Mouse (Mus musculus) cortical plate, adult 2 months (tissue): ENCODE results near the gene Crxos. TPM values are rescaled to one million over a fixed set of nuclear protein-coding genes. Genes with fewer than 3 reads are reported as not detected.

ENCODE experiments used
- H3K27ac ChIP-seq: fragments of 200-500 bp; 2 replicates; pipeline ENCODE4 v1.5.1; 2012; ENCODE audit warnings: low read length, control low read depth, inconsistent platforms; ENCODE audit not compliant: insufficient read depth
- H3K4me1 ChIP-seq: fragments of 200-500 bp; 2 replicates; pipeline ENCODE4 v1.6.1; 2011; ENCODE audit warnings: low read length; ENCODE audit not compliant: control insufficient read depth, insufficient read depth
- H3K4me3 ChIP-seq: fragments of 200-500 bp; 2 replicates; pipeline ENCODE4 v1.5.1; 2011; ENCODE audit warnings: mild to moderate bottlenecking, low read length, control low read depth; ENCODE audit not compliant: insufficient read depth
- CTCF ChIP-seq: fragments of 200-500 bp; IDR thresholded peaks from 2 replicates; pipeline ENCODE4 v1.5.1; 2011; ENCODE audit warnings: mild to moderate bottlenecking, control low read depth, low read length; ENCODE audit not compliant: insufficient read depth; ENCODE audit errors: extremely low read depth
- POLR2A ChIP-seq: fragments of 200-500 bp; IDR thresholded peaks from 2 replicates; pipeline ENCODE4 v1.6.1; 2011; ENCODE audit warnings: mild to moderate bottlenecking, low read length, control low read depth; ENCODE audit not compliant: insufficient read depth; ENCODE audit errors: extremely low read depth
- polyA plus RNA-seq: library from polyadenylated mRNA; depleted of rRNA; stranded (reverse); fragments of >200 nt; gene quantifications from 2 replicates; pipeline ENCODE4 v1.2.3, GENCODE M21; 2012; rRNA removed

The Crxos gene
- polyA plus RNA-seq, 1 experiment: 0.27 TPM

GRCm38 (mm10) chr7:15945211-15945610 is 62.8 kb downstream of the Crxos start:
- TF ChIP-seq CTCF (no peak), POLR2A (no peak)
- no peak overlapping the region for H3K27ac ChIP-seq
- peaks cover 4% of the 10 kb centered on the region; the same call in 1 of the 2 replicates for H3K4me1 ChIP-seq
- peak overlapping the region; percentile 49 for H3K4me3 ChIP-seq

- H3K27ac ChIP-seq: peak within 1 kb of the TSS; percentile 98
- TF ChIP-seq CTCF (no peak), POLR2A (peak; percentile 69)
- H3K4me1 ChIP-seq: peaks cover 4% of the 10 kb centered on the region; the same call in 1 of the 2 replicates
- peak within 1 kb of the TSS; percentile 49 for H3K4me3 ChIP-seq
Measured at GRCm38 (mm10) chr7:15945721-15946536, 63.5 kb downstream of the Crxos start, which contains the start of gene Nop53. Nop53 (minus strand) TSS chr7:15946074.

GRCm38 (mm10) chr7:15947653-15948260 is 65.3 kb downstream of the Crxos start:
- no peak for TF ChIP-seq POLR2A
- TF ChIP-seq CTCF: no peak
- Histone ChIP-seq H3K4me1 (peaks cover 4% of the 10 kb centered on the region; the same call in 1 of the 2 replicates), H3K27ac (no peak overlapping the region), H3K4me3 (no peak overlapping the region; the same call in 1 of the 2 replicates)

GRCm38 (mm10) chr7:15948381-15948941 is 66.0 kb downstream of the Crxos start:
- peaks cover 4% of the 10 kb centered on the region; the same call in 1 of the 2 replicates for H3K4me1 ChIP-seq
- no peak overlapping the region for H3K27ac ChIP-seq
- peak; percentile 52 for TF ChIP-seq CTCF
- TF ChIP-seq POLR2A: no peak
- peak overlapping the region; percentile 6 for H3K4me3 ChIP-seq

GRCm38 (mm10) chr7:15949216-15949790 is 66.9 kb downstream of the Crxos start:
- no peak for TF ChIP-seq CTCF
- no peak for TF ChIP-seq POLR2A
- H3K27ac ChIP-seq: no peak overlapping the region
- H3K4me1 ChIP-seq: peaks cover 2% of the 10 kb centered on the region; the same call in 1 of the 2 replicates
- H3K4me3 ChIP-seq: no peak overlapping the region

GRCm38 (mm10) chr7:15950008-15950407 is 67.6 kb downstream of the Crxos start:
- no peak for TF ChIP-seq CTCF
- TF ChIP-seq POLR2A: no peak
- Histone ChIP-seq H3K4me3 (no peak overlapping the region), H3K27ac (no peak overlapping the region), H3K4me1 (no peaks in the 10 kb centered on the region; the same call in 1 of the 2 replicates)

GRCm38 (mm10) chr7:15952416-15952815 is 70.0 kb downstream of the Crxos start:
- Histone ChIP-seq H3K4me1 (no peaks in the 10 kb centered on the region), H3K27ac (no peak overlapping the region), H3K4me3 (no peak overlapping the region)
- TF ChIP-seq POLR2A (no peak), CTCF (no peak)

Other genes with a start within 250 kb of the Crxos start
- gene Obox3, start 242.7 kb upstream of the Crxos start, polyA plus RNA-seq: not detected in 2 replicates
- not detected in 2 replicates for gene Obox5, start 132.5 kb upstream of the Crxos start, polyA plus RNA-seq
- gene Obox6, start 42.9 kb upstream of the Crxos start, polyA plus RNA-seq: not detected in 2 replicates
- gene Crx, start 2.6 kb upstream of the Crxos start, polyA plus RNA-seq: 0.08 TPM in 1 of 2 replicates, not detected in the other
- gene Selenow, start 39.8 kb downstream of the Crxos start, polyA plus RNA-seq: 1,858 and 2,021 TPM in 2 replicates
- 91.6 and 109 TPM in 2 replicates for gene Nop53, start 63.5 kb downstream of the Crxos start, polyA plus RNA-seq
- gene Ehd2, start 85.0 kb downstream of the Crxos start, polyA plus RNA-seq: 4.9 and 5.4 TPM in 2 replicates
- gene Bicra, start 165.3 kb downstream of the Crxos start, polyA plus RNA-seq: 7.8 and 8.5 TPM in 2 replicates
- gene Zfp541, start 179.2 kb downstream of the Crxos start, polyA plus RNA-seq: 0.45 and 0.52 TPM in 2 replicates
- gene Napa, start 215.8 kb downstream of the Crxos start, polyA plus RNA-seq: 436 and 444 TPM in 2 replicates
- gene Kptn, start 237.3 kb downstream of the Crxos start, polyA plus RNA-seq: 51.3 and 58.5 TPM in 2 replicates
- gene Slc8a2, start 247.2 kb downstream of the Crxos start, polyA plus RNA-seq: 164 and 183 TPM in 2 replicates